8 mouse cellular contexts compared by ENCODE assay signal in the genomic region with DNA sequence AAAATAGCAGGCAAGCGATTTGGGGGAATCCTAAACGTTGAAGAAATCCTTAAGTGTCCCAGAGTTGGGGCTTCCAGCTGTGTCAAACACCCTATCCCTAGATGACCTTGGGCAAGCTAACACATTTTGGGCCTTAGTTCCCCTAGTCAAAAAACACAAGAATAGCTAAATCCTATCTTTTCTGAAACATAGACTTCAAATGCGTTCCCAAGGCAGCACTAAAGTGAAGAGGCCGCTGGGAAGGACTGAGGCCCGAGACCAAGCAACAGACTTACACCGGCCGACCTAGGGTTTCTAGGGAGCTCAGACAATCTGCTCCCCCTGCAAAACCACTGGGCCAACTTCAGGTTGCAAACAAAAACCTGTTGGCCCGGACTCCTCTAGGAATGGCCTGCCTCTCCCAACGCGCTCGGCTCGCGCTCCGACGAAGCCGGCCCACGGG. TPM values are rescaled to one million over a fixed set of nuclear protein-coding genes. Genes with fewer than 3 reads are reported as not detected.
DNase-seq lines count a peak whose midpoint lies in the region; ATAC-seq and TF ChIP-seq lines count a peak whose summit lies in the region.

No protein-coding gene starts in this region.

- ATAC-seq in heart, embryonic 11.5 days (replicated peaks; ENCODE audit: insufficient number of reproducible peaks, low FRiP score, low TSS enrichment): no peak
- ATAC-seq in forebrain, embryonic 16.5 days: peak; percentile 5
- no peak for ATAC-seq in liver, embryonic 15.5 days (ENCODE audit: insufficient read depth)

- no peaks in the 10 kb centered on the region for H3K27me3 ChIP-seq in heart, embryonic 11.5 days (ENCODE audit: control insufficient read depth, insufficient read depth, low read length)
- no peaks in the 10 kb centered on the region for H3K27me3 ChIP-seq in MEL (ENCODE audit: control insufficient read depth in 1 of 2, insufficient read depth in 2 of 2, low read length in 2 of 2)
- no peaks in the 10 kb centered on the region for H3K27me3 ChIP-seq in forebrain, embryonic 16.5 days (replicated peaks; ENCODE audit: control insufficient read depth, insufficient read depth, low read length)
- peaks cover 48% of the 10 kb centered on the region for H3K27me3 ChIP-seq in liver, embryonic 15.5 days

- WGBS in heart, embryonic 11.5 days (ENCODE audit: insufficient replicate concordance): 2% methylated on average over 17 of the region's 17 CpGs
- WGBS in forebrain, embryonic 16.5 days: under 1% methylated on average over 17 of the region's 17 CpGs
- 2% methylated on average over 17 of the region's 17 CpGs for WGBS in liver, embryonic 15.5 days (ENCODE audit: insufficient replicate concordance)

- peak overlapping the region; percentile 95 for H3K4me2 ChIP-seq in heart, embryonic 11.5 days
- peak overlapping the region; percentile 73 for H3K4me2 ChIP-seq in forebrain, embryonic 16.5 days (ENCODE audit: low read length)
- H3K4me2 ChIP-seq in liver, embryonic 15.5 days: peak overlapping the region; percentile 83

- H3K79me2 ChIP-seq in MEL (ENCODE audit: control insufficient read depth, insufficient read depth, low read length, poor library complexity): peaks cover 4% of the 10 kb centered on the region; the same call in 1 of the 2 replicates

- TF ChIP-seq RAD21 in MEL (IDR thresholded peaks at IDR 0.05; ENCODE audit: low read depth, low read length): no peak

- peaks cover 3% of the 10 kb centered on the region; the same call in 1 of the 2 replicates for H3K36me3 ChIP-seq in heart, embryonic 11.5 days (ENCODE audit: control insufficient read depth, insufficient read depth, low read length)
- peaks cover 0 to 11% of the 10 kb centered on the region in 2 experiments; a peak in 2 of 4 replicates for H3K36me3 ChIP-seq in MEL (ENCODE audit: control insufficient read depth in 1 of 2, insufficient read depth in 2 of 2, low read length in 2 of 2)
- H3K36me3 ChIP-seq in forebrain, embryonic 16.5 days (ENCODE audit: control insufficient read depth, insufficient read depth): no peaks in the 10 kb centered on the region
- H3K36me3 ChIP-seq in liver, embryonic 15.5 days (replicated peaks): no peaks in the 10 kb centered on the region

- TF ChIP-seq CTCF in MEL (IDR thresholded peaks at IDR 0.05 in 2 of 3, conservative IDR thresholded peaks at IDR 0.05 in 1 of 3; ENCODE audit: control insufficient read depth in 1 of 3, insufficient read depth in 1 of 3, low read depth in 2 of 3, low read length in 3 of 3, poor library complexity in 1 of 3, severe bottlenecking in 1 of 3): no peak

- peak overlapping the region; percentile 75 for H3K4me3 ChIP-seq in heart, embryonic 11.5 days (ENCODE audit: low read depth, low read length)
- peak overlapping the region; percentile 77 to 98 for H3K4me3 ChIP-seq in MEL (ENCODE audit: control insufficient read depth in 1 of 2, insufficient read depth in 1 of 2, low read depth in 2 of 2, low read length in 2 of 2)
- H3K4me3 ChIP-seq in forebrain, embryonic 16.5 days (replicated peaks; ENCODE audit: low read length): peak overlapping the region; percentile 98
- H3K4me3 ChIP-seq in liver, embryonic 15.5 days (replicated peaks): peak overlapping the region; percentile 64

- H3K27ac ChIP-seq in heart, embryonic 11.5 days (ENCODE audit: low read depth, low read length): peak overlapping the region; percentile 90
- H3K27ac ChIP-seq in MEL (ENCODE audit: control insufficient read depth, low read depth, low read length): no peak overlapping the region
- H3K27ac ChIP-seq in forebrain, embryonic 16.5 days (ENCODE audit: low read length): peak overlapping the region; percentile 87
- H3K27ac ChIP-seq in liver, embryonic 15.5 days (replicated peaks): no peak overlapping the region

- TF ChIP-seq EP300 in MEL (IDR thresholded peaks at IDR 0.05; ENCODE audit: low read depth in 1 of 2, low read length in 2 of 2): no peak

- peaks cover 11% of the 10 kb centered on the region; the same call in 1 of the 2 replicates for H3K4me1 ChIP-seq in heart, embryonic 11.5 days (ENCODE audit: control insufficient read depth, insufficient read depth, low read length)
- peaks cover 0 to 14% of the 10 kb centered on the region in 2 experiments for H3K4me1 ChIP-seq in MEL (ENCODE audit: control insufficient read depth in 1 of 2, insufficient read depth in 2 of 2, low read length in 2 of 2)
- peaks cover 18% of the 10 kb centered on the region for H3K4me1 ChIP-seq in forebrain, embryonic 16.5 days (replicated peaks; ENCODE audit: control insufficient read depth, insufficient read depth, low read length)
- H3K4me1 ChIP-seq in liver, embryonic 15.5 days (replicated peaks): peaks cover 9% of the 10 kb centered on the region

- no peak for DNase-seq in heart, postnatal 36 days
- peak; percentile 60 for DNase-seq in MEL (ENCODE audit: low read depth, low spot score)
- no peak for DNase-seq in gastrocnemius, postnatal 14 days
- DNase-seq in right cerebral cortex, postnatal 36 days (ENCODE audit: low spot score in 2 of 2): no peak
- DNase-seq in layer of hippocampus, adult 8-10 months (ENCODE audit: low spot score in 2 of 2): no peak

- H3K9me3 ChIP-seq in heart, embryonic 11.5 days (replicated peaks; ENCODE audit: control insufficient read depth, low read length): no peaks in the 10 kb centered on the region
- no peaks in the 10 kb centered on the region for H3K9me3 ChIP-seq in MEL (replicated peaks; ENCODE audit: insufficient read depth, low read length)
- no peaks in the 10 kb centered on the region for H3K9me3 ChIP-seq in forebrain, embryonic 16.5 days (ENCODE audit: control insufficient read depth, low read length)
- H3K9me3 ChIP-seq in liver, embryonic 15.5 days (replicated peaks): no peaks in the 10 kb centered on the region

- intact Hi-C loops in heart, postnatal 36 days (cut with DNase I): loop anchor here (2.0 to 5.0 kb wide), 3 partner anchors 44 to 161 kb away; partner anchors contain the start of gene B9d1
- intact Hi-C loops in gastrocnemius, postnatal 14 days (cut with DNase I; ENCODE audit: low total_unique reads): no loop called here

- no peak for TF ChIP-seq POLR2A in MEL (IDR thresholded peaks at IDR 0.05; ENCODE audit: control insufficient read depth in 1 of 2, insufficient read depth in 1 of 2, low read depth in 1 of 2, low read length in 2 of 2, poor library complexity in 1 of 2)

- H3K9ac ChIP-seq in heart, embryonic 11.5 days (ENCODE audit: low read depth, low read length): peak overlapping the region; percentile 89
- peak overlapping the region; percentile 82 for H3K9ac ChIP-seq in MEL (ENCODE audit: control insufficient read depth, low read depth, low read length, poor library complexity, severe bottlenecking)
- peak overlapping the region; percentile 95 for H3K9ac ChIP-seq in forebrain, embryonic 16.5 days (replicated peaks; ENCODE audit: low read depth, low read length)
- H3K9ac ChIP-seq in liver, embryonic 15.5 days: peak overlapping the region; percentile 45

TF ChIP-seq in MEL, 35 proteins besides CTCF, POLR2A, EP300 and RAD21:
- no peak for TF ChIP-seq ZKSCAN1 (IDR thresholded peaks at IDR 0.05; ENCODE audit: low read depth, low read length)
- TF ChIP-seq MXI1 (IDR thresholded peaks at IDR 0.05; ENCODE audit: low read depth, low read length): 0 out of 2 replicates have a peak, but pooled peaks have one; percentile 4

RNA-seq across cellular contexts. Expression of gene Epn2, which starts 0.9 kb away (rescaled TPM):
- 23.3 and 23.7 TPM in 2 replicates for polyA plus RNA-seq in heart, embryonic 11.5 days (2014; fragmentation: Nextera tagmentation; extraction: Ambion mirVana)
- 10 to 100 TPM; 24.0 to 26.9 TPM for total RNA-seq in heart, postnatal 36 days (2021)
- total RNA-seq in MEL (2012; rRNA removed): 8.6 and 8.8 TPM in 2 replicates
- 10 to 100 TPM in 1 of 2 experiments, not detected in 1; 12.5 TPM for polyA plus RNA-seq in MEL (2012; ENCODE audit: insufficient read depth in 1 of 2, insufficient read length in 2 of 2, low read depth in 1 of 2, low replicate concordance in 2 of 2, missing spikeins in 1 of 2)
- polyA plus RNA-seq in forebrain, embryonic 16.5 days (2015; fragmentation: Nextera tagmentation; extraction: Ambion mirVana): 74.6 and 92.8 TPM in 2 replicates
- polyA plus RNA-seq in liver, embryonic 15.5 days (2015; fragmentation: Nextera tagmentation; extraction: Ambion mirVana): 2.0 TPM in 2 replicates
- 10 to 100 TPM; 19.4 to 24.8 TPM for total RNA-seq in gastrocnemius, postnatal 14 days (2021)
- total RNA-seq in layer of hippocampus, adult 8-10 months (2022): 100 to 1,000 TPM; 123 to 157 (median 152) TPM

Comparison
In these comparisons a context has a peak if more than half of its experiments do, and no peak if none do; other contexts are left out.
1. H3K27ac ChIP-seq: peak in heart, embryonic 11.5 days (single experiment) and forebrain, embryonic 16.5 days (single experiment); none in MEL (single experiment) and liver, embryonic 15.5 days (single experiment).
2. H3K9ac ChIP-seq: peak in every context shown above with its lines; median percentile 95 in forebrain, embryonic 16.5 days; 89 in heart, embryonic 11.5 days; 82 in MEL; 45 in liver, embryonic 15.5 days.
3. RNA of gene Epn2, which starts 0.9 kb away (total RNA-seq): 123 to 157 TPM in layer of hippocampus, adult 8-10 months; 24.0 to 26.9 TPM in heart, postnatal 36 days, 19.4 to 24.8 TPM in gastrocnemius, postnatal 14 days and 8.6 to 8.8 TPM in MEL; every median in the first group is over 4 times any median in the second.
4. Peak in every context shown above with its lines, with median percentiles within 50 percentile points of each other: H3K4me2 ChIP-seq and H3K4me3 ChIP-seq.